Mouse (Mus musculus) heart, postnatal 0 days (tissue): ENCODE data around the gene Zfp646.
A peak's percentile ranks its signal among the peaks of the same experiment; 100 is the strongest.

Experiments
- CTCF ChIP-seq: IDR thresholded peaks from 2 replicates; pipeline ENCODE4 v1.5.1; 2016; ENCODE audit warnings: antibody characterized with exemption, control low read depth, low read depth
- EP300 ChIP-seq: IDR thresholded peaks from 2 replicates; pipeline ENCODE4 v1.6.1; 2016; ENCODE audit warnings: antibody characterized with exemption, low read depth

- TF ChIP-seq CTCF: peak; percentile 56
- no peak for TF ChIP-seq EP300
These were observed 20.4 kb downstream of the Zfp646 start for GRCm38 (mm10) chr7:127896384-127896783.
